Mouse (Mus musculus): ENCODE data around the gene Apoa2.

DNA sequence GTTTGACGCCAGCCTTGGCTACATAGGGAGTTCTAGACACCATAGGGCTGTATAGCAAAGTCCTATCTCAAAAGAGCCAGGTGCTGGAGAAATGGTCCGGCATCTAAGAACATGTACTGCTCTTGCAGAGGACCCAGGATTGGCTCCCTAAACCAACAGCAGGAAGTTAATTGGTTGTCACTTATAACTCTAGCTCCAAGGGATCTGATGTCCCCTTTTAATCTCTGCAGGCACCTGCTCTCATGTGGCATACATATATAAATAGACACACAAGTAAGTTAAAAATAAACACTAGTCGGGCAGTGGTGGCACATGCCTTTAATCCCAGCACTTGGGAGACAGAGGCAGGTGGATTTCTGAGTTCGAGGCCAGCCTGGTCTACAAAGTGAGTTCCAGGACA, 10.9 kb downstream of the Apoa2 start:
- TF ChIP-seq POLR2A (IDR thresholded peaks at IDR 0.05; ENCODE audit: borderline replicate concordance, extremely low read depth, insufficient read depth, insufficient read length, poor library complexity, severe bottlenecking) (no peak), CTCF (IDR thresholded peaks at IDR 0.05; ENCODE audit: borderline replicate concordance, extremely low read depth, insufficient read depth, insufficient read length) (no peak)

All from brain, embryonic 14.5 days (tissue).